Mouse (Mus musculus) neural tube, embryonic 12.5 days (tissue): ENCODE measurements around the gene Ciart. TPM values are rescaled to one million over a fixed set of nuclear protein-coding genes. Genes with fewer than 3 reads are reported as not detected.
"Not testable (repeated sequence)": the region's sequence is repeated elsewhere in the genome, so short reads cannot be mapped to it uniquely, and the experiment has no call there.

Experiments used
- ATAC-seq: fragments of 200-750 bp; cut with Nextera tagmentation; 2 replicates; pipeline ENCODE4 v1.8.0; 2017; ENCODE audit warnings: low read depth, mild to moderate bottlenecking, moderate TSS enrichment, moderate library complexity; ENCODE audit not compliant: low FRiP score
- H3K27ac ChIP-seq: fragments of 300-500 bp; sonication (generic); 2 replicates; pipeline ENCODE4 v1.5.1; 2016
- H3K27me3 ChIP-seq: fragments of 300-500 bp; sonication (generic); replicated peaks from 2 replicates; pipeline ENCODE4 v1.6.1; 2016; ENCODE audit warnings: mild to moderate bottlenecking
- H3K36me3 ChIP-seq: fragments of 300-500 bp; sonication (generic); 2 replicates; pipeline ENCODE4 v1.6.1; 2016; ENCODE audit warnings: mild to moderate bottlenecking
- H3K4me1 ChIP-seq: fragments of 300-500 bp; sonication (generic); 2 replicates; pipeline ENCODE4 v1.6.1; 2016
- H3K4me2 ChIP-seq: fragments of 300-500 bp; sonication (generic); replicated peaks from 2 replicates; pipeline ENCODE4 v1.6.1; 2016; ENCODE audit warnings: mild to moderate bottlenecking
- H3K4me3 ChIP-seq: fragments of 300-500 bp; sonication (generic); 2 replicates; pipeline ENCODE4 v1.5.1; 2016
- H3K9ac ChIP-seq: fragments of 300-500 bp; sonication (generic); 2 replicates; pipeline ENCODE4 v1.6.1; 2016; ENCODE audit warnings: mild to moderate bottlenecking
- H3K9me3 ChIP-seq: fragments of 300-500 bp; sonication (generic); 2 replicates; pipeline ENCODE4 v1.6.1; 2016; ENCODE audit warnings: mild to moderate bottlenecking
- WGBS: fragments of 180-500 bp; shearing (Covaris S2); methylation state at CpG from one replicate; pipeline ENCODE4 v1.1.7; 2016; 5-methylcytosine and 5-hydroxymethylcytosine counted together
- polyA plus RNA-seq: library from polyadenylated mRNA; unstranded; fragments of >200 nt; fragmentation: Nextera tagmentation; extraction: Ambion mirVana; gene quantifications from 2 replicates; pipeline ENCODE4 v1.2.1, GENCODE M21; 2016

The Ciart gene
- polyA plus RNA-seq, 1 experiment from 2014 or later, result 4.8 TPM

DNA sequence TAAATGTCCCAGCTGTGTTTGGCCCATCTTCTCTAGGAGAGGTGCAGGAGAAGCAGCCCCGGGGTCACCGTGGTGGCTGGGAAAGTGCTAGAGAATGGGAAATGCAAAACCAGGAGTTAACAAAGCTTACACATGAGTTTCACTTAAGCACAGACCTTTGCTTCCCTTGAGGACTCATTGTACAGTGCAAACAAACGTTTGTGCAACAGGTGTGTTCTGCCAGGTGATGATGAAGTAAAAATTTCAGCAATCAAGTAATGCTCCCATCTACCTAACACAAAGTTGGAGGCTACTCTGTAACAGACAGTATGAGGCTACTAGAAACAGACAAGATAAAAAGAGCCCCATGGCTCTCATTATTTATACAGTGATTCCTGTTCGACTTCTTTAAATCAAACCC lies 3.0 kb downstream of the Ciart start:
- Histone ChIP-seq H3K4me1 (peaks cover 12% of the 10 kb centered on the region), H3K27me3 (no peaks in the 10 kb centered on the region), H3K4me3 (no peak overlapping the region), H3K9ac (no peak overlapping the region), H3K36me3 (no peaks in the 10 kb centered on the region), H3K4me2 (no peak overlapping the region), H3K9me3 (no peaks in the 10 kb centered on the region), H3K27ac (no peak overlapping the region)
- no peak for ATAC-seq
- WGBS, result 91% methylated on average over 4 of the region's 4 CpGs

DNA sequence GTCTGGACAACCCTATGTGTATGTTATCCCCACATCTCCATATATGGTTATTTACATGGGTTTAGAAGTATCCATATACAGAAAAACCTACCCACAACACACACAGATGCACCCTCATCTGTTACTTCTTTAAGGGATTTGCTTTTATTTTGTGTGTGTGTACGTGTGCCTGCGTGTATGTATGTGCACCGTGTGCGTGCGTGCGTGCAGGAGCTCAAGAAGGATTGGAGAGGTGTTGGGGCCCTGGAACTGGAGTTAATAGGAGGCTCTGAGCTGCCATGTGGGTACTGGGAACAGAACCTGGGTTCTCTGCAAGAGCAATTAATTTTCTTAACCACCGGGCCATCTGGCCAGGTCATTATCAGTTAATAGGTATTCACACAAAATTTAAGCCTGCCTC lies 10.0 kb downstream of the Ciart start:
- ATAC-seq, result no peak
- WGBS, result 80% methylated on average over 7 of the region's 7 CpGs
- H3K9ac ChIP-seq, result peak overlapping the region; percentile 78; the same call in 1 of the 2 replicates
- no peaks in the 10 kb centered on the region for H3K27me3 ChIP-seq
- H3K4me3 ChIP-seq, result peak overlapping the region; percentile 64
- H3K36me3 ChIP-seq, result peaks cover 24% of the 10 kb centered on the region
- peak overlapping the region; percentile 78 for H3K4me2 ChIP-seq
- peaks cover 16% of the 10 kb centered on the region for H3K4me1 ChIP-seq
- no peaks in the 10 kb centered on the region for H3K9me3 ChIP-seq
- no peak overlapping the region for H3K27ac ChIP-seq

- under 1% methylated on average over 33 of the region's 33 CpGs for WGBS
- Histone ChIP-seq H3K4me2 (peak within 1 kb of the TSS; percentile 78), H3K9me3 (no peaks in the 10 kb centered on the region), H3K9ac (peak within 1 kb of the TSS; percentile 78), H3K4me1 (peaks cover 16% of the 10 kb centered on the region), H3K4me3 (peak within 1 kb of the TSS; percentile 64), H3K27ac (no peak within 1 kb of the TSS), H3K36me3 (peaks cover 24% of the 10 kb centered on the region), H3K27me3 (no peaks in the 10 kb centered on the region)
- ATAC-seq, result peak; percentile 94
Measured at GRCm38 (mm10) chr3:95871392-95871867, 10.6 kb downstream of the Ciart start, which contains the start of gene Mrps21. TSS of gene Mrps21 (minus strand) at chr3:95871519.

- no peaks in the 10 kb centered on the region for H3K27me3 ChIP-seq
- H3K27ac ChIP-seq, result no peak overlapping the region
- peak overlapping the region; percentile 78 for H3K4me2 ChIP-seq
- H3K4me3 ChIP-seq, result peak overlapping the region; percentile 64
- peaks cover 16% of the 10 kb centered on the region for H3K4me1 ChIP-seq
- ATAC-seq, result peak; percentile 72
- peaks cover 24% of the 10 kb centered on the region for H3K36me3 ChIP-seq
- peak overlapping the region; percentile 78 for H3K9ac ChIP-seq
- 8% methylated on average over 15 of the region's 15 CpGs for WGBS
- no peaks in the 10 kb centered on the region for H3K9me3 ChIP-seq
Measured at GRCm38 (mm10) chr3:95870976-95871375, 11.1 kb downstream of the Ciart start.

GRCm38 (mm10) chr3:95867408-95867807 lies 14.6 kb downstream of the Ciart start:
- Histone ChIP-seq H3K36me3 (peaks cover 44% of the 10 kb centered on the region), H3K9ac (0 out of 2 replicates have a peak overlapping the region, but pooled peaks have one; percentile 26), H3K4me1 (peaks cover 15% of the 10 kb centered on the region), H3K27ac (no peak overlapping the region), H3K27me3 (no peaks in the 10 kb centered on the region), H3K4me3 (no peak overlapping the region), H3K4me2 (no peak overlapping the region), H3K9me3 (no peaks in the 10 kb centered on the region)
- no peak for ATAC-seq
- WGBS, result 94% methylated on average over 2 of the region's 2 CpGs

- Histone ChIP-seq H3K4me1 (peaks cover 7% of the 10 kb centered on the region; the same call in 1 of the 2 replicates), H3K9me3 (no peaks in the 10 kb centered on the region), H3K27me3 (no peaks in the 10 kb centered on the region), H3K4me3 (no peak overlapping the region), H3K9ac (no peak overlapping the region), H3K36me3 (peaks cover 44% of the 10 kb centered on the region), H3K4me2 (no peak overlapping the region), H3K27ac (no peak overlapping the region)
- no peak for ATAC-seq
- WGBS, result 97% methylated on average over 5 of the region's 5 CpGs
Measured at GRCm38 (mm10) chr3:95866071-95866470, 16.0 kb downstream of the Ciart start.

DNA sequence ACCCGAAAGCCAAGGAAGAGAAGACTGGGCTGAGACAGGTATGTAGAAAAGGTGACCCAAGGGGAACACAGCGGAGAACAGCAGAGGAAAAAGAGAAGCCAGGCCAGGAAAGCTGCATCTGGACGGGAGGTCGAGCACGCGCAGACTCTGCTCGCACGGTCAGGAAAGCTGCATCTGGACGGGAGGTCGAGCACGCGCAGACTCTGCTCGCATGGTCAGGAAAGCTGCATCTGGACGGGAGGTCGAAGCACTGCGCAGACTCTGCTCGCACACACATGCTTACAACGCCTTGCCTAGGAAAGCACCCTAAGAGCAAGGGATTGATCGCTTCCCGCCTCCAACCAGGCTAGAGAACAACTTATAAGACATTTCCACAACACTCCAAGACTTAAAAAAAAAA lies 16.5 kb downstream of the Ciart start:
- 95% methylated on average over 20 of the region's 20 CpGs for WGBS
- Histone ChIP-seq H3K9ac (no peak overlapping the region), H3K27me3 (no peaks in the 10 kb centered on the region), H3K4me2 (no peak overlapping the region), H3K9me3 (no peaks in the 10 kb centered on the region), H3K4me1 (peaks cover 5% of the 10 kb centered on the region; the same call in 1 of the 2 replicates), H3K27ac (no peak overlapping the region), H3K4me3 (no peak overlapping the region), H3K36me3 (peaks cover 44% of the 10 kb centered on the region)
- no peak for ATAC-seq

DNA sequence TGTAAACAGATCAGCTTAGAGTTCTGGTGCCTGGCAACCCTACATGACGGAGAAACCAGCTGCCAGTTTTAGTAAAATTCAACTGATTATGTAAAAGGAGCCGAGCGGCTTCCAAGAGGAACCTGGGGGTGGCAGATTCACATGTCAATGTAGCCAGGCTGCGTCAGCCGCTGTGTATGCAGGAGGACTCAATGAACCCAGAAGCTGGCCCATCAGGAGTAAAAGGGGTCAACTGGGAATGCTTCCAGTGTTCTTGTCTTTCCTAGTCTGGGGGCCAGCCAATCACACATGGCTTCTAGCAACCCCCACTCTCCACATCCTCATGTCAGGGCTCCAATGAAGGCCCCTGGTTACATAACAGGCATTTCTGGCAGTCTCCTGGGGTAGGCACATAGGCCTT lies 17.0 kb downstream of the Ciart start:
- H3K4me3 ChIP-seq, result no peak overlapping the region
- H3K27me3 ChIP-seq, result no peaks in the 10 kb centered on the region
- no peak overlapping the region for H3K27ac ChIP-seq
- H3K9me3 ChIP-seq, result no peaks in the 10 kb centered on the region
- no peak overlapping the region for H3K4me2 ChIP-seq
- H3K4me1 ChIP-seq, result no peaks in the 10 kb centered on the region
- 91% methylated on average over 5 of the region's 5 CpGs for WGBS
- H3K9ac ChIP-seq, result no peak overlapping the region
- H3K36me3 ChIP-seq, result peaks cover 42% of the 10 kb centered on the region
- no peak for ATAC-seq

DNA sequence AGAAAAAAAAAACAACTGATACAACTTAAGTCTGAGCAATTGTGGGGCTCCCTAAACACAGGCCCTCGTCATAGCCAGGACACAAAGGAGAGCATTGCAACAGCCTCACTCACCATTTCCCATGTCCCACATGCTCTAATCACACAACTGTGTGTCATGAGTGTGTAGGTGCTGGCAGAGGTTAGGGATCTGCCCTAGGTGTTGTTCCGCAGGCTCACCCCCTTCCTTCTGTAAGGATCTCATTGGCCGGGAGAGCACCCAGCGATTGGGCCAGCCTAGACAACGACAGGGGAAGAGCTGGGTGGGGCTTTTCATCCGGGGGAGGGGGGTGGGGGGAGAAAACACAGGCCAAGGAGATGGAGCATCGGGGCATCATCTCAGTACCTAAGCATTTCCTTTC lies 18.5 kb downstream of the Ciart start:
- no peak overlapping the region for H3K27ac ChIP-seq
- H3K4me1 ChIP-seq, result no peaks in the 10 kb centered on the region
- H3K27me3 ChIP-seq, result no peaks in the 10 kb centered on the region
- whole genome bisulfite sequencing, result 79% methylated on average over 7 of the region's 7 CpGs
- no peak overlapping the region for H3K4me3 ChIP-seq
- peaks cover 30% of the 10 kb centered on the region for H3K36me3 ChIP-seq
- H3K4me2 ChIP-seq, result no peak overlapping the region
- no peaks in the 10 kb centered on the region for H3K9me3 ChIP-seq
- no peak for ATAC-seq
- H3K9ac ChIP-seq, result no peak overlapping the region

- H3K36me3 ChIP-seq, result peaks cover 20% of the 10 kb centered on the region
- H3K27ac ChIP-seq, result no peak overlapping the region
- ATAC-seq, result peak; percentile 72; the same call in 1 of the 2 replicates
- H3K9me3 ChIP-seq, result no peaks in the 10 kb centered on the region
- no peak overlapping the region for H3K4me2 ChIP-seq
- no peaks in the 10 kb centered on the region for H3K27me3 ChIP-seq
- no peak overlapping the region for H3K9ac ChIP-seq
- 31% methylated on average over 2 of the region's 2 CpGs for WGBS
- no peaks in the 10 kb centered on the region for H3K4me1 ChIP-seq
- no peak overlapping the region for H3K4me3 ChIP-seq
Measured at GRCm38 (mm10) chr3:95861796-95862195, 20.3 kb downstream of the Ciart start.

- Histone ChIP-seq H3K4me2 (no peak overlapping the region), H3K27me3 (no peaks in the 10 kb centered on the region), H3K9me3 (no peaks in the 10 kb centered on the region), H3K36me3 (peaks cover 20% of the 10 kb centered on the region), H3K27ac (no peak overlapping the region), H3K4me1 (no peaks in the 10 kb centered on the region), H3K9ac (no peak overlapping the region), H3K4me3 (no peak overlapping the region)
- no peak for ATAC-seq
- 73% methylated on average over 10 of the region's 10 CpGs for WGBS
Measured at GRCm38 (mm10) chr3:95861216-95861615, 20.8 kb downstream of the Ciart start.

DNA sequence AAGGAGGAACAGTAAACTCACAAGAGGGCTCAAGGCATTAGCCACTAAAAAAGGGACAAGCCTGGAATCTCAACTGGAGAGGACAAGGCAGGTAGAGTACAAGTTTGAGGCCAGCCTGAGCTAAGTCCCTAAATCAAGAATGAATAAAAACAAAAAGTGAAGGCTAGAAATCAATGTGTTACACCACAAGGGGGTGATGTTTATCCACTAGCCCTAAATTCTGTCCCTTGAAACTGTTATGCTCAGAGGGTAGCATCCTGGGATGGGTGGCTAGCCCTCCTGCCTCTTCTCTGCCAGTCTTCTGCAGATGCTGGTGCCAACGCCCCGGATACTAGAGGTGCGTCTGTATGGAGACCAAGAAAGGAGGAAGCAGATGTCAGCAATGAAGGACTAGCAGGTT lies 21.7 kb downstream of the Ciart start:
- Histone ChIP-seq H3K36me3 (peaks cover 16% of the 10 kb centered on the region), H3K9me3 (no peaks in the 10 kb centered on the region), H3K27me3 (no peaks in the 10 kb centered on the region), H3K9ac (no peak overlapping the region), H3K4me3 (no peak overlapping the region), H3K4me1 (no peaks in the 10 kb centered on the region), H3K4me2 (no peak overlapping the region), H3K27ac (no peak overlapping the region)
- WGBS, result 91% methylated on average over 3 of the region's 3 CpGs
- ATAC-seq, result no peak

GRCm38 (mm10) chr3:95858278-95858677 lies 23.8 kb downstream of the Ciart start:
- ATAC-seq, H3K27ac ChIP-seq, H3K4me1 ChIP-seq, H3K36me3 ChIP-seq, H3K4me2 ChIP-seq, H3K9ac ChIP-seq, H3K9me3 ChIP-seq, H3K4me3 ChIP-seq, H3K27me3 ChIP-seq: not testable (repeated sequence)
- WGBS, result 80% methylated on average over 3 of the region's 3 CpGs
